Mouse (Mus musculus): ENCODE data around the gene Comp.

The Comp gene

DNA sequence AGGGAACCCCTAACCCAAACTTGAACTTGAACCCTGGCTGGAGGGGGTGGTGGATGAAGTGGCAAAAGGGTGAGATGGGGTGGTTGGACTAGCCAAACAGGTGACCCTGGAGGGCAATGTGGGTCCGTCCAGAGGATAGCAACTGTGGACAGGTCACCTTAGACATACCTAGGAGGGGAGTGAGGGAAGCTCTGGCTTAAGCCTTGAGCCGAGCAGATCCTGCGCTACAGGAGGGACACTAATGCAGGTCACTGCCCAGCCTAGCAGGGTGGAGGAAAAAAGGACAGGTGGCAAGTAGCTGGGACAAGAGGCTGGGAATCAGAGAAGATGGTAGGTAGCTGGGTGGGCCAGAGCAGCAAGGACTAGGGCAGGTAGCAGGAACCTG is 21.4 kb upstream of the Comp start:
- no peak for DNase-seq (ENCODE audit: extremely low read depth, insufficient read length, low spot score)

DNA sequence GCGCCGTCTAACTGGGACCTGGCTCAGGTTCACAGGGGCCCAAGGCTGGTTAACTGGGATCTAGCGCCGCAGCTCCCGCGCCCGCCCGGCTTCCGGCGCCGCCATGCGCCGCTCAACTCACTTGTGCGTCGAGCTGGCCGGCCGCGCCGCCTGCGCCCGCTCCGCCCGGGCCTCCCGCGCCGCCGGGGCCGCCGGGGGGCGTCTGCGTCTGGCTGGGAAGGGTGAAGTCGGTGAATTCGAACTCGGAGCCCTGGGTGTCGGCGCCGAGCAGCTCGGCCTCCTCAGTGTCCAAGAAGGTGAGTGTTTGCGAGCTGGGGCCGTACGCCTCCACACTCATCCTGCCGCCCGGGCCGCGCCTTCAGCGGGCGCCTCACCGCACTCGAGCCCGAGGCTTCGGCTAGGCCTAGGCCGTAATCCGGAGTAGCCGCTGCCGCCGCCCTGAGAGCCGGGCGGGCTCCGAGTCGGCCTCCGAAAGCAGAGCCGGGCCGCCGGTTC is 20.7 kb upstream of the Comp start:
- DNase-seq (ENCODE audit: extremely low read depth, insufficient read length, low spot score): peak; percentile 54

DNA sequence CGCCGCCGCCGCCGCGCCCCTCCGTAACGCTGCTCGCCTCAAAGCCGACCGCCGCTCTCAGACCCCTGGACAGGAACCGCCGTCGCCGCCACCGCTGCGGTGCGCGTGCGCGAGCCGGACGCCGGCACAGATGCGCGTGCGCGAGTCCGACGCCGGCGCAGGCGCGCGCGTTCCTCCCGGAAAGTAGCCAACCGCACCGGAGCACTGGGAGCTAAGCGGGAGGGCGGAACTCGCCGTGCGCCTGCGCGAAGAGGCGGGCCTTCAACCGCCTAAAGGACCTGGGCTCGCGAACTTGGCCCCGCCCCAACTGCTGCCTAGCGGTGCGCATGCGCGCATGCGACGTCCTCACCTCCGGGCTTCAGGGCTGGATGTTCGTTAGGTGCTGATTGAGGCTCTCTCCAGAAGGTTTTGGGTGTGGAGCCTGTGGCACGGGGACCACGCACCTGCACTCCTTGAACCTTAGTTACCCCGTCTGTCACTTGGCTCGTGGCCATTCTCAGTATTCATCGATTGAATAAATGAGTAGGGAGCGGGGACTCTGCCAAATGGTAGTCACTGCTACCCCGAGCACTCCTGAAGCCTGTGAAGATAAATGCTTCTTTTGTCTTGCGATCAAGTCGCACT is 20.1 kb upstream of the Comp start, which contains the start of gene Upf1:
Gene Upf1, minus strand, starts transcription at position 85 of the 624 bp plus-strand sequence.
- peak; percentile 95 for DNase-seq (ENCODE audit: extremely low read depth, insufficient read length, low spot score)

DNA sequence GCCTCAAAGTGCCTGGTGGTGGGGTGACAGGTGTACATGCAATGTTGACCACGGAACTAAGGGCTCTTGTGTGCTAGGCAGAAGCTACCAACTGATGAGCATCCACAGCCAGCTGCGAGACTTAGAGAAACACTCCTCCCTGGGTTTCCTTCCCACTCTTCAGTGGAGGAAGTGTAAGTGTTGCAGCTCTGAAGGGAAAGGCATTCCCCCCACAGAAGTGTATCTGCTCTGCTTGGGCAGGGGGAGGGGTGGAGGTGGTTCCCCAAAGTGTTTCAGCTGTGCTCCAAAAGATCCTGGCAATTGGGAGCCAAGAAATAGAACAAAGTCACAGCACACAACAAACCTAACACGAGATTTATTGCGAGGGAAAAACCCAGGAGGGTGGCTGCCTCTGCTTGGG is 19.4 kb upstream of the Comp start:
- no peak for DNase-seq (ENCODE audit: extremely low read depth, insufficient read length, low spot score)

DNA sequence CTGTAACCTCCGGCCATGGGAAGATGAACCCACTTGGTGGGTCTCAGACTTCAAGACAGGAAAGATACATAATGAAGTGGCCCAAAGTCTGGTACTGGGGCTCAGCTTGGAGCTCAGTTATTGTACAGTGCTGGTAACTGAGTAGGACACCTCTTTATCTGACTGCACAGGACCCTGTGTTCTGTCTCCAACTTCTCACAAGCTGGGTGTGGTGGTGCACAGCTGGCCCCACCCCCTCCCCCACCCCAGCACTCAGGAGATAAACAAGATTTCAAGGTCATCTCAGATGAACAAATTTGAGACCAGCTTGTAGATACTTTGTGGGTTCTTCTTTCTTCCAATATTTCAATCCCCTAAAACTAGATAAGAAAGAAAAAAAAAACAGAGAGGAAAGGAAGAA is 17.2 kb upstream of the Comp start:
- no peak for DNase-seq (ENCODE audit: extremely low read depth, insufficient read length, low spot score)

DNA sequence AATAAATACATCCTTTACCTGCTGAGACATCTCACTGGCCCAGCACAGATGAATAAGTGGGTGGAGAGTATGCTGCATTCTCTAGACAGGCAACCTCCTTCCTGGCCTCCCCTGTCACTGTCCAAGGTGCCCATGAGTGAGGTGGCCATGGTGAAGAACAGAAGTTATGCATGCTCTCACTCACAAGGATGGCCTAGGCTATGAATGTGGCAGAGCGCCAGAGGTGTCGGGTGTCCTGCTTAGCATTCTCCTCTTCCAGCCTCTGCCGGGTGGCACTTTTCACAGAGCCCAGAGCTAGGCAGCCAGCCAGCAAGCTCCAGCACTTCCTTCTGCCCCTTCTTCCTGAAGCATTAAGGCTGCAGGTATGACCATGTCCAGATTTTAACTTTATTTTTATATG is 13.9 kb upstream of the Comp start:
- DNase-seq (ENCODE audit: extremely low read depth, insufficient read length, low spot score): peak; percentile 61

DNA sequence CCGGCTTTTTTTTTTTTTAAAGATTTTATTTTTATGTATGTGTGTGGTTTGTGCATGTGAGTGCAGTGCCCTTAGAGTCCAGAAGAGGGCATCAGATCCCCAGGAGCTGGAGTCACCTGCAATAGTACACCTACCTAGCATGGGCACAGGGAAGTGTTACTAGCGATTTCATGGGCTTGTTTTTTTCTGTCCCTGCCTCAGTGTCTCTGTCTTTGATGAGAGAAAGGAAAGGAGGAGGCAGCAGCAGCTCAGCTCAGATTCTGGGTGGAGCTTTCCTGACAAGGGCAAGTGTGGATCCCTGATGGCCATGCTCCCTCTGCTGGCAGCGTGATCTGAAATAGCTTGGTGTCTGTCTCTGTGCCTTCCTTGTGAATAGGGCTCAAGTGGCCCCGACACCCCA is 12.6 kb upstream of the Comp start:
- no peak for DNase-seq (ENCODE audit: extremely low read depth, insufficient read length, low spot score)

DNA sequence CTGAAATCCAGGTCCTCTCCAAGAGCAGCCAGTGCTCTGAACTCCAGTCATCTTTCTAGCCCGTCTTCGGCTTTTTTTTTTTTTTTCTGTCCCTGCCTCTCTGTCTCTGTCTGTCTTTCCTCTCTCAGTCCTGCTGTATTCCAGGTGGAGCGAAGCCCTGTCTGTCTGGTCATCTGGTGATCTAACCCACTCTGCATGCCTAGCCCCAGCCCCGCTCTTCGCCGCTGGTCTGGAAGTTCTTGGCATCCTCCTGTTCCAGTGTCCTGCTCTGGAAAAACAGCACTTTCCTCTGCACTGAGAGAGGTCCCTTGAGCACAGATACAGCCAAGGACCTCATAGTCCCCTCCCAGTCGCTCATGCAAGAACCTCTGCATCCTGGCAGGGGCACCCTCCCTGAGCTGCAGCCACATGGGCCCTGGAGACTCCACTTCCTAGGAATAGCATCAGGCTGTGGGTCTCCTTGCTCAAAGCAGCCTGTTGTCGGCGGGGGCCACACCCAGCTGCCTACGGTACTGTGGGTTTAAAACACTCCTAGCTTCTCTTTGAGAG is 11.8 kb upstream of the Comp start:
- DNase-seq (ENCODE audit: extremely low read depth, insufficient read length, low spot score): no peak

DNA sequence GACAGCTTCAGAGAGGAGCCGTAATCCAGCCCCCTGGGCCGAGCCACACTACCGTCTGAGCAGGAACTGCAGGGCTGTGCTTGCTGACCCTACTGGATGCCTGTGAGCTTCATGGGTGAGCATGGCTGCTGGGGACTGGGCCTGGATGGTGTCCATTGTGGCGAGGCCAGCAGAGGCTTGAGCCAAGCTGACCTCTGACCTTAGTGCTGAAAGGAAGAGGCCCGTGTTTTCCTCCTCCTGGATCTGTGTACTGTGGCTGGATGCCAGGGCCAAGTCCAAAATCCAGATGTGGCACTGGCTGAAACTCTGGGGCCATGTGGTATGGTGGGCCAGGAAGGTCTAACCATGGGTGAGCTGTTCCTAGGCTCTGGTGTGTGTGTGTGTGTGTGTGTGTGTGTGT is 9.3 kb upstream of the Comp start:
- peak; percentile 66 for DNase-seq (ENCODE audit: extremely low read depth, insufficient read length, low spot score)

DNA sequence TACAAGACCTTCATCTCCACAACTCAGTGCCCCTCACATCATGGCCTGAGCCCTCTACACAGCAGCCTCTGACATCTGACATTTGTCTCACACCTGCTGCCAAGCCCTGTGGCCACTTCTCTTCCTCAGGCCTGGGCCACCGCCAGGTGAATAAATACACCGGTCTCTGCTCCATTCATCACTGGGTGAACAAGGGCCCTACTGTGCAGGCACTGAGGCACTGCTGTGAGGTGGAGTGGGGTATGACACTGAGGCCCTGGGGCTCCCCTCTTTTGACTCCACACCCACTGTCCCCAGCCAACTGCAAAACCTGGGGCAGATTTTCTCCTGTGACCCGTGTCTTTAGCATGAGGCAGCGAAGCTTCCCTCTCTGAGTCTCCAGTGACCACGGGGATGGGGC is 6.8 kb upstream of the Comp start:
- DNase-seq (ENCODE audit: extremely low read depth, insufficient read length, low spot score): no peak

DNA sequence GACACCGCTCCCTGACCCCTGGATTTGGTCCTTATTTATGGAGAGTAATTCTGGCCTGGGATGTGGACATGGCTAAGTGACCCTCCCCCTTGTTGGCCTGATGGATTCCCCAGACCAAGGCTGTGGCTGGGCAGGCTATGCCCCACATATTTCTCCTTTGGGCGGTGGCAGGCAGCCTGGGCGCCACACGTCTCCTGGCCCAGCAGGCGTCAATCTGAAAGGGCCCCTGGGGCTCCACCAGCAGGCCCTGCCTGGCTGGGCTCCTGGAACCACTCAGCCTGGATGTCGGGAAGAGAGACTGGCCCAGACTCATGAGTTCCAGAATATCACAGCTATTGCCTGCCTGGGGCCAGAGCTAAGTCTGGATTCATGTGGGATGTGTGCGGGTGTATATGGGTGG is 2.9 kb upstream of the Comp start:
- no peak for DNase-seq (ENCODE audit: extremely low read depth, insufficient read length, low spot score)

DNA sequence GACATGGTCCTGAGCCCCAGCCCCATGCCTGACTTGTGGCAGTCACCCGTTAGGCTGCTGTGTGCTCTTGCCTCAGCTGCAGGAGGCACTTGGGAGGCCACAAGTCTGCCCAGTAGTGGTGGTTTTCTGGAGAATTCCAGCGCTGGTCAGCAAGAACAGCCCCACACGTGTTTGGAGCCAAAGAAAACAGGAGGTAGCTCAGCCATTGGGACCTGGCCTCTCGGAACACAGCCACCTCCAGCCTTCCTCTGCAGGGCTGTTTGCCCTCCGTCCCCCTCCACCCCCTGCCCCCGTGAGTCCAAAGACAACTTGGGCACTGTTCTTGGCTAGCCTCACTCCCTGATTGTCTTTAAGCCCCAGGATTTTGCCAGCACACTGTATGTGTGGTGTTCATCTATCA is 1.4 kb upstream of the Comp start:
- peak; percentile 79 for DNase-seq (ENCODE audit: extremely low read depth, insufficient read length, low spot score)

DNA sequence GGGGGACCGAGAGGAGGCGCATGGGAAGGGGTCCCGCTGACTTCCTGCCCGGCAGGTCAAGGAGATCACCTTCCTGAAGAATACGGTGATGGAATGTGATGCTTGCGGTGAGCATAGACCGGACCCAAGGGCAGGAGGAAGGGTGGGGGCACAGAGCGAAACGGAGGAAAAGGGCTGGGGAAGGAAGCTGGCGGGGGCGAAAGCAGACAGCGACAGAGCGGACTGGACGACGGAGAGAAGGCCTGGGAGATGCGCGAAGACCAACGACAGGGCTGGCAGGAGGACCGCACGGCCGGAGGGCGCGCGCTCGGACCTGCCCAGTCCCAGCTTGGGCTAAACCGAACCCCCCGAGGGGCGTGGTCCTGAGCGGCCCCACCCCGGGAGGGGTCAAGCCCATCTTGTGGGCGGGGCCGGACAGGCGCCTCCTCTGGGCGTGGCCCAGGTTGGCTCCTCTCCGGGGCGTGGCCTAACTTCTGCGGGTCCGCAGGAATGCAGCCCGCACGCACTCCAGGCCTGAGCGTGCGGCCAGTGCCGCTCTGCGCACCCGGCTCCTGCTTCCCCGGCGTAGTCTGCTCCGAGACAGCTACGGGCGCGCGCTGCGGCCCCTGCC is 1.1 kb downstream of the Comp start:
- DNase-seq (ENCODE audit: extremely low read depth, insufficient read length, low spot score): no peak

DNA sequence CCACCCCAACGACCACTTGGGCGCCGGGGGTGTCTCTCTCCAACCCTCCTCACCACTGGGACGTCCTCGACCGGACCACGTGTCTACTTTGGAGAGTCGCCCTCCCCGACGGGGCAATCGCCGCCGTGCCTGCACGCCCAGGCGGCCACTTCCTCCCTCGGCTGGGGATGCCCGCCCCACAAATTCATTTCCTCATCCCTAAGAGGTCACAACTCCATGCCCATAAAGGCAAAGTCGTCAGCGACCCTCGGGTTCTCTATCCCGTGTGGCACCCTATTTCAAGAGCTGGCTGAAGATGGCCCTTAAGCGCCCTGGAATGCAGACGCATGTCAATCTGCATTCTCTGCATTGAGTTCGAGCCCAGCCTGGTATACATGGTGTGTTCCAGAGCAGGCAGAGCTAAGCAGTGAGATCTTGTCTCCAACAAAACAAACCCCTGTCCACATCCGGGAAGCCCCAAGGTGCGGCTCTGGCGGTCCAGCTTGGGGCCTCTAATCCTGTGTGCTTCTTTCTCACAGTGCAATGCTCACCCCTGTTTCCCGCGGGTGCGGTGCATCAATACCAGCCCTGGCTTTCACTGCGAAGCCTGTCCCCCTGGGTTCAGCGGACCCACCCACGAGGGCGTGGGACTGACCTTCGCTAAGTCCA is 2.0 kb downstream of the Comp start:
- no peak for DNase-seq (ENCODE audit: extremely low read depth, insufficient read length, low spot score)

DNA sequence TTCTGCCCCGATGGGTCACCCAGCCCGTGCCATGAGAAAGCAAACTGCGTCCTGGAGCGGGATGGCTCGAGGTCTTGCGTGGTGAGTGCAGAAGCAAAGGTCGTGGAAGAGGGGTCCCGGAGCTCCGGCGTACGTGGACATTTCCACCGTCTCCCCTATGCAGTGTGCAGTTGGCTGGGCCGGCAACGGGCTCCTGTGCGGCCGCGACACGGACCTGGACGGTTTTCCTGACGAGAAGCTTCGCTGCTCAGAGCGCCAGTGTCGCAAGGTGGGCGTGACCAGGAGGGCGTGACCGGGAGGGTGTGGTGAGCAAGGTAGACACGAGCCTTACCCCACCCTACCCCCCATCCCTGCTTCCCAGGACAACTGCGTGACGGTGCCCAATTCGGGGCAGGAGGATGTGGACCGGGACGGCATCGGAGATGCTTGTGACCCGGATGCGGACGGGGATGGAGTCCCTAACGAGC is 3.0 kb downstream of the Comp start:
- DNase-seq (ENCODE audit: extremely low read depth, insufficient read length, low spot score): no peak

DNA sequence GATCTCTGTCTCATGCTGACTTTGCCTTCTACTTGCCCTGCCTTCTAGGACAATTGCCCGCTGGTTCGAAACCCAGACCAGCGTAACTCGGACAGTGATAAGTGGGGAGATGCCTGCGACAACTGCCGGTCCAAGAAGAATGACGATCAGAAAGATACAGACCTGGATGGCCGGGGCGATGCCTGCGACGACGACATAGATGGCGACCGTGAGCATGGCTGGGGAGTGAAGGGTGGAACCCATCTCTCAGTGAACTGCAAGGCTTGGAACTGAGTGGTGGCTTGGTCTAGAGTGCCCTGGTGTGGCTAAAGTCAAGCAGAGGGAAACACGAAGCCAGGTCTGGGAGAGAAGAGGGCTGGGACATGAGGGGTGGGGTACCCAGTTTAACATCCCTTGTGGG is 3.7 kb downstream of the Comp start:
- DNase-seq (ENCODE audit: extremely low read depth, insufficient read length, low spot score): no peak

DNA sequence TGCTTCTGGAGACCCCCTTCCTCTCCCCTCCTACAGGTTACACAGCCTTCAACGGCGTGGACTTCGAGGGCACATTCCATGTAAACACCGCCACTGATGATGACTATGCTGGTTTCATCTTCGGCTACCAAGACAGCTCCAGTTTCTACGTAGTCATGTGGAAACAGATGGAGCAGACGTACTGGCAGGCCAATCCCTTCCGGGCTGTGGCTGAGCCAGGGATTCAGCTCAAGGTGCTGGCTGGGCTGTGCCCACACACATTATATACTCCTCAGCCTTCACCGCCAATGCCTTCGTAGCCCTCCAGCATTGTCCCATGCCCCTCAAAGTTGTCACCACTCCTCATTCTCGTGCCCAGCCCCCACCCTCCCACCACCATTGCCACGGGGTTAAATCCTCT is 6.7 kb downstream of the Comp start:
- DNase-seq (ENCODE audit: extremely low read depth, insufficient read length, low spot score): no peak

DNA sequence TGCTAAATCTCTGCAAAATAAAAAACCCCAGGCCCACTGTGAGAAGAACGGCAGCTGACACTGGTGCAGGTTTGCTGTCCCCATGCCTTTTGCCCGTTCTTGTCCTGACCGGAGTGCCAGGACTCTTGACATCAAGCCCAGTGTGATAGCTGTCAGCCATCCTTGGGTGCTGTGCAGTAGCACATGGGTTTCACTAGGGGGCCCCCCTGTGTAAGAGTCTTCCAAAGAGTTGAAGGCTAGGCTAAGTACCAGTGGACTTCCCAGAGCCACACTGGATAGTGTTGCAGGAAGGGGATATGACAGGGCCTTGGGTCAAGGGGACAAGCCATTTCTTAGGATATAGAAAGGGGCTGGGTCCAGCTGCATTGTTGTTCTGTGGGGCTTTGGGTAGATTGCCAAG is 9.9 kb downstream of the Comp start:
- peak; percentile 41 for DNase-seq (ENCODE audit: extremely low read depth, insufficient read length, low spot score)

DNA sequence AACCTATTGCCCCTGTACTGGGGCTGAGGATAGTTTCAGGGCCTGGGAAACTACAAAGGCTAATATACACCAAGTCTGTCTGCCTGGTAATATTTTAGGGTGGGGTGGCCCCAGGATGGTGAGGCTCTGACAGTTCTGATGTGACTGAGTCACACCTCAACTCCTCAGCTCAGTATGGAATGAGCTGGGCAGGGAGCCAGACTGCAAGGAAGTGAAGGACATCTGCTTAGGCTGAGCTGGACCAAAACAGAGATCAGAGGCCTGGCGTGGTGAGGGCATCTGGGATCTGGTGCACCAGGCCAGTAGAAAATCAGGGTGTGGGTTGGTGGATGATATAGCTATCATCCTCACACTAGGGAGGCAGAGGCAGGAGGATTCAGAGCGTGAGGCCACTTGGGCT is 16.3 kb downstream of the Comp start:
- DNase-seq (ENCODE audit: extremely low read depth, insufficient read length, low spot score): peak; percentile 34

DNA sequence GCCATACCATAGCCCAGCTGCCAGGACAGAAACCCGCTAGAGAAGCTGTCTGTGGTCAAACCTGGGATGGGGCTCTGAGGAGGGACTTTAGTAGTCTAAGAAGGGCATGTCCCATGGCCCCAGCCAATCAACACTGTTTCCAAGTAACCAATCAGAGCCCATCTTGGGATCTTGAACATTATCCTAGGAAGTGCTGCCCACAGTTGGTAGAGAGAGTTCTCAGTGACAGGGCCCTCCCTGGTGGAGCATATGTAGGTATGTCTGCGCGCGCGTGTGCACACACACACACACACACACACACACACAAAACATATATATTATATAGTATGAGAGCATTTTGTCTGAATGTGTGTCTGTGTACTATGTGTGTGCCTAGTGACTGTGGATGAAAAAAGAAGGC is 19.7 kb downstream of the Comp start:
- DNase-seq (ENCODE audit: extremely low read depth, insufficient read length, low spot score): no peak

DNA sequence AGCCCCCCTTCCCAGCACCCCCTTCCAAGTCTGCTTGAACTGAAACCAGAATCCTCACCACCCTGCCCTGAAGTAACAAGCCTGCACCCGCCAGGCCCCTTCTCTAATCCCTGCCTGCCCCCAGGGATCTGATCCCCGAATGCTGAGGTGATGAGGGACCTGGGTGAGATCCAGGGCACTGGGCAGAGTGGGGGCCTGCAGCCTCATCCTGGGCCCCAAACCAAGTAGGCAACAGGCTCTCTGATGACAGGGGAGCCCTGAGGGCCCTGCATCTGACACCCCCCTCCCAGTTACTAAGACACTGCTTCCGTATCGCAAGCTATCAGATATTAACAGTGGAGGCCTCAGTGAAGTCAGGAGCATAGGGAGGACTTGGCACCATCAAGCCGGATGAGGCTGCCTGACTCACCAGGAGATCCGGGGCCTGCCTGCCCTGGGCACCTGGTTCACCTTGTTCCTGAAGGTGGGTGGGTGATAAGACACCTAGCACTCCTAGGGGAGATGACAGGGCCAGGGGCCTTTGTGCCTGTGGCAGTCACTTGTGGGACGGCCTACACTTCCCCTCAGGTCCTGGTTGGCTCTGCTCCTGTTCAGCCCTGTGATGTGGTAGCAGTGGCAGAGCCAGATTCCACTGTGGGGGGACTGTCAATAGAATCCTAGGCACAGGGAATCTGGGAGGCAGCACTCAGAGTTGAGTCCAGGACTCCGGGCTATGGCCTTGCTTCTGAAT is 21.1 kb downstream of the Comp start:
- DNase-seq (ENCODE audit: extremely low read depth, insufficient read length, low spot score): no peak

Measured in 3134 (cell line).